Mouse (Mus musculus) cortical plate, adult 2 months (tissue): ENCODE measurements around the gene Golim4.

Experiments
- CTCF ChIP-seq: fragments of 200-500 bp; IDR thresholded peaks from 2 replicates; pipeline ENCODE4 v1.5.1; 2011; ENCODE audit warnings: mild to moderate bottlenecking, control low read depth, low read length; ENCODE audit not compliant: insufficient read depth; ENCODE audit errors: extremely low read depth
- POLR2A ChIP-seq: fragments of 200-500 bp; IDR thresholded peaks from 2 replicates; pipeline ENCODE4 v1.6.1; 2011; ENCODE audit warnings: mild to moderate bottlenecking, low read length, control low read depth; ENCODE audit not compliant: insufficient read depth; ENCODE audit errors: extremely low read depth

GRCm38 (mm10) chr3:75910257-75910656 is 46.5 kb downstream of the Golim4 start:
- TF ChIP-seq CTCF (peak; percentile 63), POLR2A (no peak)
